Mouse (Mus musculus) embryonic fibroblast, embryonic 13.5 days (primary cell): ENCODE measurements around the gene Tsga10ip. TPM values are rescaled to one million over a fixed set of nuclear protein-coding genes. Genes with fewer than 3 reads are reported as not detected.
A peak's percentile ranks its signal among the peaks of the same experiment; 100 is the strongest.
"Not testable (repeated sequence)": the region's sequence is repeated elsewhere in the genome, so short reads cannot be mapped to it uniquely, and the experiment has no call there.

Experiments used
- H3K27ac ChIP-seq: 2 replicates; pipeline ENCODE4 v1.5.1; 2012; ENCODE audit warnings: low read length, control low read depth, inconsistent platforms; ENCODE audit not compliant: insufficient read depth
- H3K4me1 ChIP-seq: 2 replicates; pipeline ENCODE4 v1.6.1; 2011; ENCODE audit warnings: low read length; ENCODE audit not compliant: control insufficient read depth, insufficient read depth
- H3K4me3 ChIP-seq: 2 replicates; pipeline ENCODE4 v1.5.1; 2011; ENCODE audit warnings: mild to moderate bottlenecking, control low read depth, low read length; ENCODE audit not compliant: insufficient read depth
- CTCF ChIP-seq: IDR thresholded peaks from 2 replicates; pipeline ENCODE4 v1.5.1; 2011; ENCODE audit warnings: mild to moderate bottlenecking, control low read depth, low read length, moderate library complexity, borderline replicate concordance; ENCODE audit not compliant: insufficient read depth
- POLR2A ChIP-seq: IDR thresholded peaks from 2 replicates; pipeline ENCODE4 v1.6.1; 2011; ENCODE audit warnings: low read depth, mild to moderate bottlenecking, control low read depth, low read length, moderate library complexity
- polyA plus RNA-seq: library from polyadenylated mRNA; stranded (reverse); fragments of >200 nt; gene quantifications from 2 replicates; pipeline ENCODE4 v1.2.4, GENCODE M21; 2011; ENCODE audit warnings: low read depth; ENCODE audit not compliant: missing spikeins, insufficient read length

Gene Tsga10ip
- polyA plus RNA-seq, 1 experiment, result not detected

GRCm38 (mm10) chr19:5414534-5414957 lies 12.2 kb upstream of the Tsga10ip start:
- Histone ChIP-seq H3K4me1 (no peaks in the 10 kb centered on the region), H3K4me3 (no peak overlapping the region), H3K27ac (no peak overlapping the region)
- TF ChIP-seq CTCF (no peak), POLR2A (no peak)

GRCm38 (mm10) chr19:5413840-5414239 lies 11.5 kb upstream of the Tsga10ip start:
- no peak overlapping the region for H3K4me3 ChIP-seq
- no peaks in the 10 kb centered on the region for H3K4me1 ChIP-seq
- H3K27ac ChIP-seq, result no peak overlapping the region
- no peak for TF ChIP-seq POLR2A
- TF ChIP-seq CTCF, result no peak

- H3K27ac ChIP-seq, result no peak overlapping the region
- H3K4me1 ChIP-seq, result no peaks in the 10 kb centered on the region
- TF ChIP-seq POLR2A (no peak), CTCF (no peak)
- no peak overlapping the region for H3K4me3 ChIP-seq
Observed at GRCm38 (mm10) chr19:5411961-5412360, 9.6 kb upstream of the Tsga10ip start.

- no peak for TF ChIP-seq CTCF
- no peak for TF ChIP-seq POLR2A
- H3K27ac ChIP-seq, result no peak overlapping the region
- peaks cover 4% of the 10 kb centered on the region; the same call in 1 of the 2 replicates for H3K4me1 ChIP-seq
- H3K4me3 ChIP-seq, result no peak overlapping the region
Observed at GRCm38 (mm10) chr19:5410641-5411040, 8.3 kb upstream of the Tsga10ip start.

- no peak overlapping the region for H3K27ac ChIP-seq
- no peak overlapping the region for H3K4me3 ChIP-seq
- H3K4me1 ChIP-seq, result peaks cover 4% of the 10 kb centered on the region; the same call in 1 of the 2 replicates
- TF ChIP-seq POLR2A, result no peak
- TF ChIP-seq CTCF, result no peak
Observed at GRCm38 (mm10) chr19:5409068-5409467, 6.7 kb upstream of the Tsga10ip start.

- no peak overlapping the region for H3K4me3 ChIP-seq
- H3K4me1 ChIP-seq, result peaks cover 4% of the 10 kb centered on the region; the same call in 1 of the 2 replicates
- TF ChIP-seq CTCF (no peak), POLR2A (no peak)
- no peak overlapping the region for H3K27ac ChIP-seq
Observed at GRCm38 (mm10) chr19:5408057-5409001, 6.0 kb upstream of the Tsga10ip start.

- H3K4me1 ChIP-seq, result peaks cover 4% of the 10 kb centered on the region; the same call in 1 of the 2 replicates
- peak overlapping the region; percentile 66 for H3K27ac ChIP-seq
- H3K4me3 ChIP-seq, result peak overlapping the region; percentile 65
- TF ChIP-seq CTCF, result peak; percentile 57; the same call in 1 of the 2 replicates
- TF ChIP-seq POLR2A, result no peak
Observed at GRCm38 (mm10) chr19:5407133-5407532, 4.8 kb upstream of the Tsga10ip start.

- TF ChIP-seq POLR2A, result peak; percentile 46; the same call in 1 of the 2 replicates
- H3K27ac ChIP-seq, result peak overlapping the region; percentile 66
- not testable (repeated sequence) for H3K4me1 ChIP-seq
- peak overlapping the region; percentile 65 for H3K4me3 ChIP-seq
Observed at GRCm38 (mm10) chr19:5406531-5407126, 4.3 kb upstream of the Tsga10ip start.

- peaks cover 4% of the 10 kb centered on the region; the same call in 1 of the 2 replicates for H3K4me1 ChIP-seq
- H3K4me3 ChIP-seq, result peak overlapping the region; percentile 40
- no peak overlapping the region for H3K27ac ChIP-seq
- TF ChIP-seq CTCF, result no peak
- TF ChIP-seq POLR2A, result no peak
Observed at GRCm38 (mm10) chr19:5405924-5406323, 3.6 kb upstream of the Tsga10ip start.

- H3K4me1 ChIP-seq, H3K4me3 ChIP-seq, H3K27ac ChIP-seq: not testable (repeated sequence)
Observed at GRCm38 (mm10) chr19:5401073-5401472, 1.3 kb downstream of the Tsga10ip start.
